Mouse (Mus musculus): Measurements from ENCODE around the gene Zfp280d. TPM values are rescaled to one million over a fixed set of nuclear protein-coding genes. Genes with fewer than 3 reads are reported as not detected.

Gene Zfp280d
- polyA plus RNA-seq, 1 experiment from 2014 or later: 34.0 TPM

DNA sequence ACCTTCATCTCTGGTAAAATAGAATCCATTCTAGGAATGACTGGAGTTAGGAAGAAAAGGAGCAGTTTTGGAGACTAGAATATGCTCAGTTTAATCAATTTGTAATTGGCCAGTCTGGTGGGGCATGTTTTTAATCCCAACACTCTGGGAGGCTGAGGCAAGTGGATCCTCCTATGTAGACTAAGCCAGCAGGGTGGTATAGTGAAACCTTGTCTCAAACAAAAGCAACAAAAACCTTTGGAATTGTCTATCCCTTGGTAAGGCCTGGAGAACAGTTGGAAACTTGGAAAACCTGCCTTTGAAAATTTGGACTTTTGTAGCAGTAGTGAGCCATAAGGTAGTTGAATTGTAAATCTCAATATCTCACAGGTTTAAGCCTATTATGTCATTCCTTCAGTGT lies 2.3 kb downstream of the Zfp280d start:
- Histone ChIP-seq H3K36me3 (no peaks in the 10 kb centered on the region), H3K27ac (replicated peaks) (0 out of 2 replicates have a peak overlapping the region, but pooled peaks have one; percentile 28), H3K4me1 (peaks cover 15% of the 10 kb centered on the region), H3K27me3 (replicated peaks) (no peaks in the 10 kb centered on the region), H3K9ac (replicated peaks) (no peak overlapping the region), H3K9me3 (replicated peaks) (no peaks in the 10 kb centered on the region), H3K4me2 (peak overlapping the region; percentile 79), H3K4me3 (replicated peaks) (0 out of 2 replicates have a peak overlapping the region, but pooled peaks have one; percentile 0)
- ATAC-seq (ENCODE audit: low FRiP score): no peak

DNA sequence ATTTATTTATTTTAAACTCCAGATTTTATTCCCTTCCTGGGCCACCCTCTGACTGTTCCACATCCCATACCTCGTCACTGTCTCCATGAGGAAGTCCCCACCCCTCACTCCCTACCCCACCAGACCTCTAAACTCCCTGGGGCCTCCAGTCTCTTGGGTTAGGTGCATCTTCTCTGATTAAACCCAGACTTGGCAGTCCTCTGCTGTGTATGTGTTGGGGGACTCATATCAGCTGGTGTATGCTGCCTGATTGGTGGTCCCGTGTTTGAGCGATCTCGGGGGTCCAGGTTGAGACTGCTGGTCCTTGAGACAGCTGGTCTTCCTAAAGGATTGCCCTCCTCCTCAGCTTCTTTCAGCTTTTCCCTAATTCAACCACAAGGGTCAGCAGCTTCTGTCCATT lies 5.3 kb downstream of the Zfp280d start:
- no peak for ATAC-seq (ENCODE audit: low FRiP score)
- H3K27me3 ChIP-seq (replicated peaks): no peaks in the 10 kb centered on the region
- H3K27ac ChIP-seq (replicated peaks): no peak overlapping the region
- H3K9ac ChIP-seq (replicated peaks): no peak overlapping the region
- no peak overlapping the region for H3K4me3 ChIP-seq (replicated peaks)
- no peak overlapping the region for H3K4me2 ChIP-seq
- WGBS: 93% methylated on average over 4 of the region's 4 CpGs
- H3K36me3 ChIP-seq: no peaks in the 10 kb centered on the region
- H3K4me1 ChIP-seq: peaks cover 15% of the 10 kb centered on the region
- no peaks in the 10 kb centered on the region for H3K9me3 ChIP-seq (replicated peaks)

DNA sequence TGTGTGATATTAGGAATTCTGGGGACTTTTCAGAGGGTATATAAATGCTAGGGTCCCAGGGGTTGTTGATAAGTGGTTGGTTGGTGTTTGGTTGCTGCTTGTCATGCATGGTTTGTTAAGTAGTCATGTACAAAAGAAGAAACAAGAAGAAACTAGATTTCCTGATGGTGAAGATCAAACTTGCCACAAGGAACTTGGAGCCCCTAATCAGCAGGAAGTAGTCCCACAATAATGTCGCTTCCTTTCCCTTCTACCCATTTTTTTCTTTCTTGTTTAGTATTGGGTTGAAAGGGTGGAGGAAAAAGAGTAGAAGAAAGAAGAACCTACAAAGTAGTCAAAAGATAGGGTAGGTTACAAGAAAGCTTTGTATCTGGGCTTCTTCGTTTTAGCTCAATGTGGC lies 13.0 kb downstream of the Zfp280d start:
- no peak overlapping the region for H3K9ac ChIP-seq (replicated peaks)
- H3K27me3 ChIP-seq (replicated peaks): no peaks in the 10 kb centered on the region
- no peaks in the 10 kb centered on the region for H3K9me3 ChIP-seq (replicated peaks)
- 0 out of 2 replicates have a peak, but pooled peaks cover 3% of the 10 kb centered on the region for H3K36me3 ChIP-seq
- H3K27ac ChIP-seq (replicated peaks): no peak overlapping the region
- ATAC-seq (ENCODE audit: low FRiP score): no peak
- H3K4me1 ChIP-seq: no peaks in the 10 kb centered on the region
- no peak overlapping the region for H3K4me2 ChIP-seq
- no peak overlapping the region for H3K4me3 ChIP-seq (replicated peaks)
- WGBS: 93% methylated on average over 2 of the region's 2 CpGs

DNA sequence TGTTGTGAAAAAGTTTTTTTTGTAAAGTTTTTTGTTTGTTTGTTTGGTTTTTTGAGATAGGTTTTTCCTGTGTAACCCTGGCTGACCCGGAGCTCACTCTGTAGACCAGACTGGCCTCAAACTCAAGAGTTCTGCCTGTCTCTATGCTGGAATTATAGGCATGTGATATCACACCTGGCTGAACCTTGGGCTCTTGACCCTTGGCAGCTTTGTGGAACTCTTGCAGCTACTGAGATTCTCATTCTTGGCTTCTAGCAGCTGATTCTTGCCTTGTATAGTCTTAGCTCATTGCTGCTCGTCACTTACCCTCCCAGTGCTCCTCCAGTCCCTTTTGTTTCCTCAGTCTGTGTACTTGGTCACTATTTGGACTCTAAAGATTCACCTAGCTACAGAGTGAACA lies 13.6 kb downstream of the Zfp280d start:
- H3K4me2 ChIP-seq: no peak overlapping the region
- no peaks in the 10 kb centered on the region for H3K27me3 ChIP-seq (replicated peaks)
- no peak overlapping the region for H3K9ac ChIP-seq (replicated peaks)
- 0 out of 2 replicates have a peak, but pooled peaks cover 3% of the 10 kb centered on the region for H3K36me3 ChIP-seq
- WGBS: 80% methylated on average over 2 of the region's 2 CpGs
- H3K4me1 ChIP-seq: no peaks in the 10 kb centered on the region
- H3K4me3 ChIP-seq (replicated peaks): no peak overlapping the region
- ATAC-seq (ENCODE audit: low FRiP score): no peak
- no peaks in the 10 kb centered on the region for H3K9me3 ChIP-seq (replicated peaks)
- H3K27ac ChIP-seq (replicated peaks): no peak overlapping the region

DNA sequence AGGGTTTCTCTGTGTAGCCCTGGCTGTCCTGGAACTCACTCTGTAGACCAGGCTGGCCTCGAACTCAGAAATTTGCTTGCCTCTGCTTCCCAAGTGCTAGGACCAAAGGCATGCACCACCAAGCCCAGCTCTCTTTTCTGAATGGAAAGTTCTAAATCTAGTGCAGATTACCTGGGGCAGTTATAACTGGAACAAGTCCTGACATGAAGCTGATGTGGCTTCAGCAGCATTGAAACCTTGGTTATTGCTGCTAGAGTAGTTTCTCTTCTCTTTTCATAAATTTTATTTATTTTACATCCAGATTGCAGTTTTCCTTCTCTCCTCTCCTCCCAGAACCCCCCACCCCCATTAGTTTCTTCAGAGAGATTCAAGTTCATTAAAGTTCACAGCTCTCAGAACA lies 14.4 kb downstream of the Zfp280d start:
- Histone ChIP-seq H3K36me3 (0 out of 2 replicates have a peak, but pooled peaks cover 3% of the 10 kb centered on the region), H3K4me1 (no peaks in the 10 kb centered on the region), H3K9me3 (replicated peaks) (no peaks in the 10 kb centered on the region), H3K27ac (replicated peaks) (no peak overlapping the region), H3K4me2 (no peak overlapping the region), H3K9ac (replicated peaks) (no peak overlapping the region), H3K4me3 (replicated peaks) (no peak overlapping the region), H3K27me3 (replicated peaks) (no peaks in the 10 kb centered on the region)
- 87% methylated on average over 1 of the region's 1 CpGs for WGBS
- ATAC-seq (ENCODE audit: low FRiP score): no peak

DNA sequence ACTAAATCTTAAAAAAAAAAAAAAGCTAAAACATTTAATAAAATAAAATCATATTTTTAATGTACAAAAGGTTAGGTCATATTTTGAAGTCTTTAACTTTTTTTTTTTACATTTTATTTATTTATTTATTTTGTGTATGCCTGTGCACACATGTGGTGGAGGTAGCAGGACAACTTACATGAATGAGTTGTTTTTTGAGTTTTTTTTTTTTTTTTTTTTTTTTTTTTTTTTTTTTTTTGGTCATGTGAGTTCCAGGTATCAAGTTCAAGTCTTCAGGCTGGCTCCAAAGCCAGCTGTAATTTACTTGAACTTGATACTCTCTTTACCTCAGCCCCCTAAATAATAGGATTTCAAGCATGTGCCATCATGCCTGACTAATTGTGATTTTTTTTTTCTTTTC lies 19.4 kb downstream of the Zfp280d start:
- Histone ChIP-seq H3K4me1 (no peaks in the 10 kb centered on the region), H3K4me3 (replicated peaks) (no peak overlapping the region), H3K27me3 (replicated peaks) (no peaks in the 10 kb centered on the region), H3K36me3 (no peaks in the 10 kb centered on the region), H3K4me2 (no peak overlapping the region), H3K9me3 (replicated peaks) (no peaks in the 10 kb centered on the region), H3K9ac (replicated peaks) (no peak overlapping the region), H3K27ac (replicated peaks) (no peak overlapping the region)
- ATAC-seq (ENCODE audit: low FRiP score): no peak

DNA sequence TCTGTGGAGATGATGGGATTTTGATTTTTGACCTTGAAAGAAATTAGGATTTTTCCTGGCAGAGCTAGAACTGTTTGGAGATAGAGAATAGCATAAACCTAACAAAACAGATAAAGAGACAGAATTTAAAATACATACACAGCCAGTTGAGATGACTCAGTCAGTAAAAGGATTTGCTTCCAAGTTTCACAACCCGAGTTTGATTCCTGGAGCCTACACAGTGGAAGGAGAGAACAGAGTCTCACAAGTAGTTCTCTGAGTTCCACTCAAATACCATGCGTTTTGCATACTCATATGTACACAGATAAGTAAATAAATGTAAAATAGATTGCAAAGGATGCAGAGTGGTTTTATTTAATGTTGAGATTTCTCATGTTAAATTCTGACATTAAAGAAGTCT lies 35.1 kb downstream of the Zfp280d start:
- Histone ChIP-seq H3K9me3 (replicated peaks) (no peaks in the 10 kb centered on the region), H3K4me1 (no peaks in the 10 kb centered on the region), H3K4me3 (replicated peaks) (no peak overlapping the region), H3K9ac (replicated peaks) (no peak overlapping the region), H3K4me2 (no peak overlapping the region), H3K36me3 (peaks cover 12% of the 10 kb centered on the region; the same call in 1 of the 2 replicates), H3K27me3 (replicated peaks) (no peaks in the 10 kb centered on the region), H3K27ac (replicated peaks) (no peak overlapping the region)
- no peak for ATAC-seq (ENCODE audit: low FRiP score)
- 95% methylated on average over 2 of the region's 2 CpGs for WGBS

DNA sequence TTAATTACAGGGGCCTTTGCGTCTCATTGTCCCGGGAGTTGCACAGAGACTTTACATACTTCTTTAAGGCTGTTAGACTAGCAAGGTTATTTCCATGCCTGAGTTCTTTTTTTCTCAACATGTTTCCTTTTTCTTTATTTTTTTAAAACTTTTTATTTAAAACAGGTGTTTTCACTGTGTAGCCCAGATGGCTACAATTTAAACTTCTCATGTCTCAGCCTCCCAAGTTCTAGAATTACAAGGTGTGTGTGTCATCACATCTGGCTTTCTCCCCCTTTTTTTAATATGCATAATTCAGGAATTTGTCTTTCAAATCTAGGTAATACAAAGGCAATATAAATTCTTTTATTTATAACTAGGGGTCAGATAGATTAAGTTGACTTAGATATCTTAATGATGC lies 58.6 kb downstream of the Zfp280d start:
- no peak overlapping the region for H3K27ac ChIP-seq (replicated peaks)
- H3K9ac ChIP-seq (replicated peaks): no peak overlapping the region
- H3K27me3 ChIP-seq (replicated peaks): no peaks in the 10 kb centered on the region
- ATAC-seq (ENCODE audit: low FRiP score): no peak
- H3K36me3 ChIP-seq: no peaks in the 10 kb centered on the region; the same call in 1 of the 2 replicates
- H3K4me2 ChIP-seq: no peak overlapping the region
- H3K9me3 ChIP-seq (replicated peaks): no peaks in the 10 kb centered on the region
- no peaks in the 10 kb centered on the region for H3K4me1 ChIP-seq
- WGBS: 90% methylated on average over 2 of the region's 2 CpGs
- no peak overlapping the region for H3K4me3 ChIP-seq (replicated peaks)

DNA sequence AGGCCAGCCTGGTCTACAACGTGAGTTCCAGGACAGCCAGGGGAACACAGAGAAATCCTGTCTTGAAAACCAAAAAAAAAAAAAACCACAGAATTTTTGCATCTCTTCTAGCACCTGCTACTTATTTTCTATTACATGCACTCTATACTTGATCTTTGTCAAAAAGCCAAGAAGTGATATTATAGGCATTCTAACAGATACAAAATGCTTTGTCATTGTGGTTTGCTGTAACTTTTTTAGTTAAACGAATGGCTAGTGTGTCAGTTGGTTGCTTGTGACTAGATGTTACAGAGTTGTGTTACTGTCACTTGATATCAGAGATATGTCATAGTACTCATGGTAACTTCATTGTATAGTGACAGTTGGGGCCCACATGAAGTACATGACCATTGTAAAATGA lies 61.4 kb downstream of the Zfp280d start:
- H3K27me3 ChIP-seq (replicated peaks): no peaks in the 10 kb centered on the region
- 86% methylated on average over 2 of the region's 2 CpGs for WGBS
- no peak overlapping the region for H3K9ac ChIP-seq (replicated peaks)
- no peak overlapping the region for H3K4me3 ChIP-seq (replicated peaks)
- H3K4me2 ChIP-seq: no peak overlapping the region
- peaks cover 5% of the 10 kb centered on the region; the same call in 1 of the 2 replicates for H3K36me3 ChIP-seq
- no peak for ATAC-seq (ENCODE audit: low FRiP score)
- H3K4me1 ChIP-seq: no peaks in the 10 kb centered on the region
- H3K27ac ChIP-seq (replicated peaks): no peak overlapping the region
- H3K9me3 ChIP-seq (replicated peaks): no peaks in the 10 kb centered on the region

DNA sequence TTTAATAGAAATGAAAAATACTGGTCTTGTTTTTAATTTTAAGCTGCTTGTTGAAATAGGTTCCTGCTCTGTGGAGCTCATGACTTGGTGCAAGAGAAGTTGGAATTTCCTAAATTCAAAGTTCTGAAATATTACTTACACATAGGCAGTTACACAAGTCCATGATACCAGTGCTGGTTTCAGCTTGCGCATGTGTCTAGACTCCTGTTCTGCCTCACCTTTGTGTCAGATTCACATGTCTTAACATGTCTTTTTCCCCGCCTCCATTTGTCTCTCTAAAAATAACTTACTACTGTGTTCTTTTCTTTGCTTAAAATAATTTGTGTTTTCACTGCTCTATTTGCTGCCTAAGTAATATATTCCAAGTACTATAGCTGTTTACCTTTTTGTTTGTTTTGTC lies 64.5 kb downstream of the Zfp280d start:
- Histone ChIP-seq H3K9ac (replicated peaks) (no peak overlapping the region), H3K4me2 (no peak overlapping the region), H3K27me3 (replicated peaks) (no peaks in the 10 kb centered on the region), H3K9me3 (replicated peaks) (no peaks in the 10 kb centered on the region), H3K4me3 (replicated peaks) (no peak overlapping the region), H3K4me1 (no peaks in the 10 kb centered on the region), H3K36me3 (peaks cover 5% of the 10 kb centered on the region; the same call in 1 of the 2 replicates), H3K27ac (replicated peaks) (no peak overlapping the region)
- no peak for ATAC-seq (ENCODE audit: low FRiP score)
- WGBS: 97% methylated on average over 2 of the region's 2 CpGs

DNA sequence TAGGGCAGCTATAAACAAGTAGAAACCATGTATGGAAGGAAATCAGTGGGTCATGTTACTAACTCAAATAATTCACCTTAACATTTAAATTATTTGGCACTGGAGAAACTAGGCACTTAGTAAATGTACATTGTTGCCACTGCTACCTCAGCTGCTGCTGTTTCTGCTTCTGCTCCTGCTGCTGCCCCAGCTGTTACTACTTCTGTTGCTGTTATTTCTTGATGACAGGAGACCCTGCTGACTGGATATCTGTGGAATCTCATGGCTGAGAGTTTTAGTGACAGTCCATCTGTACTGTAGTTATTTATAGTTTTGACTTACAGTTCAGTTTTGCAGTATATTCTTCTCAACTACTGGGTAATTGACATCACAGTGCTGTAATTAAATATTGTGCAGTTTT lies 69.2 kb downstream of the Zfp280d start:
- no peaks in the 10 kb centered on the region for H3K27me3 ChIP-seq (replicated peaks)
- H3K4me1 ChIP-seq: no peaks in the 10 kb centered on the region
- no peaks in the 10 kb centered on the region for H3K9me3 ChIP-seq (replicated peaks)
- H3K4me2 ChIP-seq: no peak overlapping the region
- no peak overlapping the region for H3K9ac ChIP-seq (replicated peaks)
- no peak overlapping the region for H3K27ac ChIP-seq (replicated peaks)
- H3K36me3 ChIP-seq: peaks cover 9% of the 10 kb centered on the region; the same call in 1 of the 2 replicates
- no peak overlapping the region for H3K4me3 ChIP-seq (replicated peaks)
- no peak for ATAC-seq (ENCODE audit: low FRiP score)

DNA sequence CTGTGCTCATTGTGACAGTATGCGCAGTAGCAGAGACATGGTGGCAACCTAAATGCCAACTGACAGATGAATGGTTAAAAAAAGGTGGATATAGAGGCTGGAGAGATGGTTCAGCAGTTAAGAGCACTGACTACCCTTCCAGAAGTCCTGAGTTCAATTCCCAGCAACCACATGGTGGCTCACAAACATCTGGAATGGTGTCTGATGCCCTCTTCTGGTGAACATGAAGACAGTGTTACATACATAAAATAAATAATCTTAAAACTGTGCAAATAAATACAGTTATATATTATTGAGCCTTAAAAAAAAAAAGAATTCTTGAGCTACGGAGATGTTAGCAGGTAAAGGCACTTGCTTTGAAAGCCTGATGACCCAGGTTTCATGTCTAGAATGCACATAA lies 97.7 kb downstream of the Zfp280d start:
- Histone ChIP-seq H3K9me3 (replicated peaks) (no peaks in the 10 kb centered on the region), H3K36me3 (0 out of 2 replicates have a peak, but pooled peaks cover under 1% of the 10 kb centered on the region), H3K27me3 (replicated peaks) (no peaks in the 10 kb centered on the region), H3K27ac (replicated peaks) (no peak overlapping the region), H3K4me2 (no peak overlapping the region), H3K4me1 (no peaks in the 10 kb centered on the region), H3K4me3 (replicated peaks) (no peak overlapping the region), H3K9ac (replicated peaks) (no peak overlapping the region)
- WGBS: 95% methylated on average over 2 of the region's 2 CpGs
- ATAC-seq (ENCODE audit: low FRiP score): no peak

DNA sequence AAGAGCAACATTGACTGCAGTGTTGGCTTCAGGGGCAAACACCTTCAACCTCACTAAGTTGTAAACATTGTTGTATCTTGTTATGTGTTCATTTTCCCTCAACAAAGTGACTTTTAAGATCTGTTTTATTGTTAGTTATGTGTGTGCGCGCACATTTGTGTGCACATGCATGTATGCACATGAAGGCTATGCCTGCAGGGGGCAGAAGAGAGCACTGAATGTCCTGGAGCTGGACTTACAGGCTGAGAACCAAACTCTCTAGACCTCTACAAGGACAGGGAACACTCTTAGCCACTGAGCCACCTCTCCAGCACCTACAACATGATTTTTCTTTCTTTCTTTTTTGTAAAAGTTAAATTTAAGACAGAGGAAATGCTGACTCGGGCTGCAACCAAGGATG lies 99.4 kb downstream of the Zfp280d start:
- no peak overlapping the region for H3K9ac ChIP-seq (replicated peaks)
- no peak for ATAC-seq (ENCODE audit: low FRiP score)
- WGBS: 94% methylated on average over 3 of the region's 3 CpGs
- H3K4me1 ChIP-seq: no peaks in the 10 kb centered on the region
- no peaks in the 10 kb centered on the region for H3K27me3 ChIP-seq (replicated peaks)
- no peaks in the 10 kb centered on the region for H3K9me3 ChIP-seq (replicated peaks)
- H3K4me3 ChIP-seq (replicated peaks): no peak overlapping the region
- H3K27ac ChIP-seq (replicated peaks): no peak overlapping the region
- H3K36me3 ChIP-seq: no peaks in the 10 kb centered on the region
- H3K4me2 ChIP-seq: no peak overlapping the region
